Mouse (Mus musculus): ENCODE results near the gene Rpl27a.

Rpl27a gene

GRCm38 (mm10) chr7:109561466-109562153 is 42.7 kb downstream of the Rpl27a start:
- in situ Hi-C loops (cut with MseI, MboI): no loop called here

GRCm38 (mm10) chr7:109562154-109562599 is 43.2 kb downstream of the Rpl27a start:
- in situ Hi-C loops (cut with MseI, MboI): no loop called here

GRCm38 (mm10) chr7:109562676-109563075 is 43.7 kb downstream of the Rpl27a start:
- in situ Hi-C loops (cut with MseI, MboI): no loop called here

- in situ Hi-C loops (cut with MseI, MboI): no loop called here
These were observed 44.9 kb downstream of the Rpl27a start for GRCm38 (mm10) chr7:109563775-109564362.

- in situ Hi-C loops (cut with MseI, MboI): no loop called here
These were observed 47.4 kb downstream of the Rpl27a start for GRCm38 (mm10) chr7:109566327-109566726.

- in situ Hi-C loops (cut with MseI, MboI): no loop called here
These were observed 48.2 kb downstream of the Rpl27a start for GRCm38 (mm10) chr7:109566841-109567768.

GRCm38 (mm10) chr7:109568391-109568892 is 49.5 kb downstream of the Rpl27a start:
- in situ Hi-C loops (cut with MseI, MboI): no loop called here

Measured in mouse trophoblast stem cell (cell line).